Mouse (Mus musculus): ENCODE measurements around the gene Bod1l. TPM values are rescaled to one million over a fixed set of nuclear protein-coding genes. Genes with fewer than 3 reads are reported as not detected.

The Bod1l gene
- polyA plus RNA-seq (2014; fragmentation: Nextera tagmentation; extraction: Ambion mirVana), result 22.8 and 24.5 TPM in 2 replicates

- H3K4me1 ChIP-seq (replicated peaks; ENCODE audit: control insufficient read depth, insufficient read depth, low read length), result no peaks in the 10 kb centered on the region; the same call in 1 of the 2 replicates
- DNase-seq (ENCODE audit: low spot score) (peak; percentile 97), ATAC-seq (replicated peaks; ENCODE audit: low FRiP score) (peak; percentile 94)
- no peak within 1 kb of the TSS for H3K27ac ChIP-seq (ENCODE audit: low read depth, low read length)
- H3K36me3 ChIP-seq (ENCODE audit: control insufficient read depth, insufficient read depth, low read length), result no peaks in the 10 kb centered on the region
- H3K9ac ChIP-seq (ENCODE audit: low read length), result peak within 1 kb of the TSS; percentile 92
- 0% methylated on average over 37 of the region's 38 CpGs for WGBS
- no peaks in the 10 kb centered on the region for H3K9me3 ChIP-seq (ENCODE audit: control insufficient read depth, low read length)
- H3K27me3 ChIP-seq (ENCODE audit: control insufficient read depth, insufficient read depth, low read length), result no peaks in the 10 kb centered on the region
- H3K4me3 ChIP-seq (ENCODE audit: low read depth, low read length), result peak within 1 kb of the TSS; percentile 95
- H3K4me2 ChIP-seq (ENCODE audit: low read depth, low read length, severe bottlenecking), result peak within 1 kb of the TSS; percentile 71
Measured at GRCm38 (mm10) chr5:41844147-41844529, at the start of gene Bod1l. TSS of gene Bod1l (minus strand) at chr5:41844315.

- H3K27ac ChIP-seq (ENCODE audit: low read depth, low read length), result no peak overlapping the region
- 85% methylated on average over 6 of the region's 6 CpGs for WGBS
Measured at GRCm38 (mm10) chr5:41893351-41893750, 49.2 kb upstream of the Bod1l start.

DNA sequence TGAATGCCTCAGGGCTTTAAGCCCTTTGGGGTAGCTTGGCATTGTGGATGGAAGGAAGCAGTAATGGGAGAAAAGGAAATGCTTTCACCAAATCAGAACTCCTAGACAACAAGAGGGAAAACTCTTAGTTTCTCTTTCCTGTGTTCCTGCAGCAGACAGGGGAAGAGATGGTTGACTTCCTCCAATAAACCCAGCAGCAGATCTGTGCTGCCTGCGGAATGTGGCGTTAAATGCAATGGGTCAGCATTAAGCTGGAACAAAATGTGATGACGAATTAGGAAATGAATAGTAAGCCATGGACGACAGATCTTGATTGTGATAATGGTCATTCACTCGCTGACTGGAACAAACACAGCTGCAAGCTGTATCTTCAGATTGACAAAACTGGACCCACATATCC lies 46.8 kb upstream of the Bod1l start:
- no peak overlapping the region for H3K9ac ChIP-seq (ENCODE audit: low read length)
- DNase-seq (ENCODE audit: low spot score) (no peak), ATAC-seq (replicated peaks; ENCODE audit: low FRiP score) (no peak)
- H3K9me3 ChIP-seq (ENCODE audit: control insufficient read depth, low read length), result no peaks in the 10 kb centered on the region
- H3K36me3 ChIP-seq (ENCODE audit: control insufficient read depth, insufficient read depth, low read length), result no peaks in the 10 kb centered on the region
- H3K4me3 ChIP-seq (ENCODE audit: low read depth, low read length), result no peak overlapping the region
- 79% methylated on average over 5 of the region's 5 CpGs for WGBS
- no peak overlapping the region for H3K27ac ChIP-seq (ENCODE audit: low read depth, low read length)
- H3K27me3 ChIP-seq (ENCODE audit: control insufficient read depth, insufficient read depth, low read length), result no peaks in the 10 kb centered on the region
- H3K4me1 ChIP-seq (replicated peaks; ENCODE audit: control insufficient read depth, insufficient read depth, low read length), result no peaks in the 10 kb centered on the region
- no peak overlapping the region for H3K4me2 ChIP-seq (ENCODE audit: low read depth, low read length, severe bottlenecking)

More at GRCm38 (mm10) chr5:41893351-41893750, 49.2 kb upstream of the Bod1l start:
- Histone ChIP-seq H3K36me3 (ENCODE audit: control insufficient read depth, insufficient read depth, low read length) (no peaks in the 10 kb centered on the region), H3K4me2 (ENCODE audit: low read depth, low read length, severe bottlenecking) (no peak overlapping the region), H3K9me3 (ENCODE audit: control insufficient read depth, low read length) (no peaks in the 10 kb centered on the region), H3K4me3 (ENCODE audit: low read depth, low read length) (no peak overlapping the region), H3K27me3 (ENCODE audit: control insufficient read depth, insufficient read depth, low read length) (no peaks in the 10 kb centered on the region), H3K4me1 (replicated peaks; ENCODE audit: control insufficient read depth, insufficient read depth, low read length) (no peaks in the 10 kb centered on the region), H3K9ac (ENCODE audit: low read length) (no peak overlapping the region)
- DNase-seq (ENCODE audit: low spot score), result no peak
- no peak for ATAC-seq (replicated peaks; ENCODE audit: low FRiP score)

DNA sequence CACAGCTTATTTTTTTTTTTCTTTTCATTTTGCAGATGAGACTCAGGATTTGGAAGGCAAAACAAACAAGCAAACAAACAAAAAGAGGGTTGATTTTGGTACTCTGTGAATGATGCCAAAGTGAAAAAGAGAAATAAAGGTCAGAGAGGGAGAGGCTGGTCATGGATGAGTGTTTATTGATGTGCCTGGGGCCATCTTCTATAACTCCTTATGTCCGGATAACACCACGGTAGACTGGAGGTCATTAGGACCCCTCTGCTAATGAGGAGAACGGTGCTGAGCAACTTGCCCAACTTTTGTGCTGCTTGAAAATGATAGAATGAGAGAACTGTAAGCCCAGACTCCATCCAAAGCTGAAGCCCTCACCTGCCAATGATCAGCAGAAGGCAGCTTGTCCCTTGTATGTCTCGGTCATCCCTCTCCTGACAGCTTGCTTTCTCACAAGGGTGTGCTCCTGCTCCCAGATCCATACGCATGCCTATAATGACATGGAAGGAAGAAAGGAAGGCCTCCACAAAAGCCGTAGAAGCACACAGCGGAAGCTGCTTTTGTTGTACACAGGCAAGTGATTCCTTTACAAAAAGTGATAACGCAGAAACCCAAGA lies 45.2 kb upstream of the Bod1l start:
- Histone ChIP-seq H3K4me1 (replicated peaks; ENCODE audit: control insufficient read depth, insufficient read depth, low read length) (no peaks in the 10 kb centered on the region), H3K9ac (ENCODE audit: low read length) (no peak overlapping the region), H3K4me2 (ENCODE audit: low read depth, low read length, severe bottlenecking) (no peak overlapping the region), H3K36me3 (ENCODE audit: control insufficient read depth, insufficient read depth, low read length) (no peaks in the 10 kb centered on the region), H3K27ac (ENCODE audit: low read depth, low read length) (no peak overlapping the region), H3K4me3 (ENCODE audit: low read depth, low read length) (no peak overlapping the region), H3K27me3 (ENCODE audit: control insufficient read depth, insufficient read depth, low read length) (no peaks in the 10 kb centered on the region), H3K9me3 (ENCODE audit: control insufficient read depth, low read length) (no peaks in the 10 kb centered on the region)
- ATAC-seq (replicated peaks; ENCODE audit: low FRiP score) (no peak), DNase-seq (ENCODE audit: low spot score) (no peak)
- 77% methylated on average over 8 of the region's 8 CpGs for WGBS

DNA sequence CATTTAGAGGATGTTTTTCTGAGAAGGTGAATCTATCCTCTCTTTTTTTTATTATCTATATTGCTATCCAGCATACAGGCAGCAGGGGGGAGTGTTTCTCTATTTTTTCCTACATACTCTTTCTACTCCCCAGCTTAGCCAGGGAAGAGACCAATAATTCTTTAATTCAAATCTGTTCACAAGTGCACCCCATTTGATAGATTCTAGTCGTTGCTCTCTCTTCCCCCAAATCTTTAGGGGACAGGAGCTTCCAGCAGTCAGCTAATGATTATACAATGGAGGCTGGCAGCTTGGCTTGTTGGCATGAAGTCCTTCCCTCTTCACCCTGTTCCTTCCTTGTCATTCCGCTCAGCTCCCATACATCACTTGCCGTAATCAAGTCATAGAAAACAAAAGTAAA lies 44.7 kb upstream of the Bod1l start:
- Histone ChIP-seq H3K27ac (ENCODE audit: low read depth, low read length) (no peak overlapping the region), H3K9me3 (ENCODE audit: control insufficient read depth, low read length) (no peaks in the 10 kb centered on the region), H3K4me3 (ENCODE audit: low read depth, low read length) (no peak overlapping the region), H3K27me3 (ENCODE audit: control insufficient read depth, insufficient read depth, low read length) (no peaks in the 10 kb centered on the region), H3K36me3 (ENCODE audit: control insufficient read depth, insufficient read depth, low read length) (no peaks in the 10 kb centered on the region), H3K9ac (ENCODE audit: low read length) (no peak overlapping the region), H3K4me1 (replicated peaks; ENCODE audit: control insufficient read depth, insufficient read depth, low read length) (no peaks in the 10 kb centered on the region), H3K4me2 (ENCODE audit: low read depth, low read length, severe bottlenecking) (no peak overlapping the region)
- no peak; the same call in 1 of the 2 replicates for ATAC-seq (replicated peaks; ENCODE audit: low FRiP score)
- no peak for DNase-seq (ENCODE audit: low spot score)
- 70% methylated on average over 3 of the region's 3 CpGs for WGBS

DNA sequence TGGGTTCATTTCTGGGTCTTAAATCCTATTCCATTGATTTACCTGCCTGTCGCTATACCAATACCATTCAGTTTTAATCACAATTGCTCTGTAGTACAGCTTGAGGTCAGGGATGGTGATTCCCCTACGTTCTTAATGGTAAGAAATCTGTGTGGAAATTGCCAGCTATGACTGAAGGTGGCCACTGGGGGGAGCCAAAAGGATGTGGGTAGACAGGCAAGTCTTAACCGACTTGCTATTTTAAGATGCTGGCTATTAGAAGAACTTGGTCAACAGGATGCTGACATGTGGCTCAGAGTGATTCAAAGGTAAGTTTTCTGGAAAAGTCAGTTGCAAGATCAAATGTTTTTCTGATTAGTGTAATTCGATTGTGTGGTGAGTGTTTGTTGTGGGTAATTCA lies 43.6 kb upstream of the Bod1l start:
- ATAC-seq (replicated peaks; ENCODE audit: low FRiP score) (0 out of 2 replicates have a peak, but pooled peaks have one; percentile 35), DNase-seq (ENCODE audit: low spot score) (peak; percentile 83)
- Histone ChIP-seq H3K27me3 (ENCODE audit: control insufficient read depth, insufficient read depth, low read length) (no peaks in the 10 kb centered on the region), H3K9ac (ENCODE audit: low read length) (no peak overlapping the region), H3K27ac (ENCODE audit: low read depth, low read length) (no peak overlapping the region), H3K36me3 (ENCODE audit: control insufficient read depth, insufficient read depth, low read length) (no peaks in the 10 kb centered on the region), H3K9me3 (ENCODE audit: control insufficient read depth, low read length) (no peaks in the 10 kb centered on the region), H3K4me2 (ENCODE audit: low read depth, low read length, severe bottlenecking) (no peak overlapping the region), H3K4me1 (replicated peaks; ENCODE audit: control insufficient read depth, insufficient read depth, low read length) (no peaks in the 10 kb centered on the region), H3K4me3 (ENCODE audit: low read depth, low read length) (no peak overlapping the region)
- WGBS, result 16% methylated on average over 4 of the region's 4 CpGs

- no peak overlapping the region for H3K4me3 ChIP-seq (ENCODE audit: low read depth, low read length)
- no peaks in the 10 kb centered on the region for H3K4me1 ChIP-seq (replicated peaks; ENCODE audit: control insufficient read depth, insufficient read depth, low read length)
- no peaks in the 10 kb centered on the region for H3K36me3 ChIP-seq (ENCODE audit: control insufficient read depth, insufficient read depth, low read length)
- no peak overlapping the region for H3K27ac ChIP-seq (ENCODE audit: low read depth, low read length)
- no peak overlapping the region for H3K9ac ChIP-seq (ENCODE audit: low read length)
- ATAC-seq (replicated peaks; ENCODE audit: low FRiP score) (peak; percentile 55; the same call in 1 of the 2 replicates), DNase-seq (ENCODE audit: low spot score) (peak; percentile 77)
- H3K27me3 ChIP-seq (ENCODE audit: control insufficient read depth, insufficient read depth, low read length), result no peaks in the 10 kb centered on the region
- no peaks in the 10 kb centered on the region for H3K9me3 ChIP-seq (ENCODE audit: control insufficient read depth, low read length)
- 25% methylated on average over 12 of the region's 12 CpGs for WGBS
- H3K4me2 ChIP-seq (ENCODE audit: low read depth, low read length, severe bottlenecking), result no peak overlapping the region
Measured at GRCm38 (mm10) chr5:41884563-41884962, 40.4 kb upstream of the Bod1l start.

DNA sequence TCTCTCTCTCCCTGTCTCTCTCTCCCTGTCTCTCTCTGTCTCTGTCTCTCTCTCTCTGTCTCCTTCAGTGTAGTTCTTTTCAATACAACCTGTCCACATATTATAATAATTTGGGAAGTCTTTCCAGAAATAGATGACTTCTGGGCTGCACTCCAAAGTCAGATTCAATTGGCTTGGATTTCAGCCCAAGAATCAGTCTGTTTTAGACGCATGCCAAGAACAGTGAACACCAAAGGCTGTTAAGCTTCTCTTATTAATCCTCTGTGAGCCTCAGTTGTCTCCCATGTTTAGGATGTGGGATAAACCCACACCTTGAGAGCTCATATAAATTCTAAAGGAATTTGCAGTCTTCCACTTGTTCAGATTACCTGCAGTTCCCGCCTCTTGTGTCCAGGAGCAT lies 27.0 kb upstream of the Bod1l start:
- no peak overlapping the region for H3K4me3 ChIP-seq (ENCODE audit: low read depth, low read length)
- H3K36me3 ChIP-seq (ENCODE audit: control insufficient read depth, insufficient read depth, low read length), result no peaks in the 10 kb centered on the region
- no peak overlapping the region for H3K4me2 ChIP-seq (ENCODE audit: low read depth, low read length, severe bottlenecking)
- no peaks in the 10 kb centered on the region for H3K27me3 ChIP-seq (ENCODE audit: control insufficient read depth, insufficient read depth, low read length)
- ATAC-seq (replicated peaks; ENCODE audit: low FRiP score) (no peak), DNase-seq (ENCODE audit: low spot score) (no peak)
- no peaks in the 10 kb centered on the region; the same call in 1 of the 2 replicates for H3K9me3 ChIP-seq (ENCODE audit: control insufficient read depth, low read length)
- H3K9ac ChIP-seq (ENCODE audit: low read length), result no peak overlapping the region
- 85% methylated on average over 2 of the region's 2 CpGs for WGBS
- H3K4me1 ChIP-seq (replicated peaks; ENCODE audit: control insufficient read depth, insufficient read depth, low read length), result no peaks in the 10 kb centered on the region
- no peak overlapping the region for H3K27ac ChIP-seq (ENCODE audit: low read depth, low read length)

GRCm38 (mm10) chr5:41855781-41856180 lies 11.7 kb upstream of the Bod1l start:
- Histone ChIP-seq H3K36me3 (ENCODE audit: control insufficient read depth, insufficient read depth, low read length) (no peaks in the 10 kb centered on the region), H3K4me2 (ENCODE audit: low read depth, low read length, severe bottlenecking) (no peak overlapping the region), H3K9ac (ENCODE audit: low read length) (no peak overlapping the region), H3K4me3 (ENCODE audit: low read depth, low read length) (no peak overlapping the region), H3K4me1 (replicated peaks; ENCODE audit: control insufficient read depth, insufficient read depth, low read length) (no peaks in the 10 kb centered on the region), H3K9me3 (ENCODE audit: control insufficient read depth, low read length) (no peaks in the 10 kb centered on the region), H3K27ac (ENCODE audit: low read depth, low read length) (no peak overlapping the region), H3K27me3 (ENCODE audit: control insufficient read depth, insufficient read depth, low read length) (no peaks in the 10 kb centered on the region)
- no peak for ATAC-seq (replicated peaks; ENCODE audit: low FRiP score)
- DNase-seq (ENCODE audit: low spot score), result no peak
- WGBS, result 97% methylated on average over 2 of the region's 2 CpGs

Data from forebrain, embryonic 11.5 days (tissue).